Mouse (Mus musculus) kidney, postnatal 25 days (tissue): ENCODE data around the gene Efnb2.
A peak's percentile ranks its signal among the peaks of the same experiment; 100 is the strongest.

Experiments
- DNase-seq, 2 experiments: peaks; one replicate each; pipeline ENCODE4 v3.0.0; 2021; ENCODE audit warnings: mixed read lengths in 2 of 2

Gene Efnb2

GRCm38 (mm10) chr8:8611928-8612327 lies 49.1 kb downstream of the Efnb2 start:
- no peak for DNase-seq

DNA sequence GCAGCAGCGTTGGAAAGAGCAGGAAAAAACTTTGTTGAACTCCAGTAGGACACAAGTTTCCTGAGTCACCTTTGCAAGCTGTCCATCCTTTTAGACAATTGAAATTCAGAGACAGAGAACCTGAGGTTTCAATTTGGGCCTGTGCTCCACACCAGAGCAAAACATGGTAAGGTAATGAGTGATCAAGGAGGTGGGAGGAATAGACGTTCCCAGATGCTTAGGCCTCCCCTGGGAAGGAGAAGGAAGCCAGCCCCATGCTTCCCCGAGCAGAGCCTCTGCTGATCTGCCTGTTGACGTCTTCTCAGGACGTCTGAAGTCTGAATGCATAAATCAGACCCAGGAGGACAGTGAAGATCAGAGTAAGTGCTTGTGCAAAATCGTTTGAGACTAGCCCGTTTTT lies 51.3 kb downstream of the Efnb2 start:
- DNase-seq = no peak

DNA sequence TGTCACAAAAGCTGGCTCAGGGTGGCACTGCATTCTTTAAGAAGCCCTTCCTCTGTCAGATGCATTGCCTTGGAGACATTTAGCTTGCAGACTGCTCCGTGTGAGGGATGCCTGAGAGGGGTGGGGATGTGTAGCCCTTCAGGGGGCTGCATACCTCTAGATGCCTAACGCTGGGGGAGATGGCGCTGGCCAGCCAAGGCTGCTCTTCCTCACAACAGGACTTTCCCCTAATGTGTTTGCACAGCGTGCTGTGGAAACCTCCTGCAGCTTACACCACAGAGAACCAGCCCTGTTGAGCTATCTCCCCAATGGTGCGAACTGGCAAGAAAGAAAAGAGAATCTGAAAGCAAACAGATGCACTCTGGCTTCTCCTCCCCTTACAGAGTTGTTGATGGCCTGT lies 51.9 kb downstream of the Efnb2 start:
- DNase-seq = no peak

- DNase-seq = no peak
These were observed 55.4 kb downstream of the Efnb2 start for GRCm38 (mm10) chr8:8605621-8606020.

GRCm38 (mm10) chr8:8603875-8604274 lies 57.2 kb downstream of the Efnb2 start:
- no peak for DNase-seq

GRCm38 (mm10) chr8:8602616-8603461 lies 58.2 kb downstream of the Efnb2 start:
- DNase-seq = peak; percentile 9 to 67

GRCm38 (mm10) chr8:8599931-8600330 lies 61.1 kb downstream of the Efnb2 start:
- no peak for DNase-seq

DNA sequence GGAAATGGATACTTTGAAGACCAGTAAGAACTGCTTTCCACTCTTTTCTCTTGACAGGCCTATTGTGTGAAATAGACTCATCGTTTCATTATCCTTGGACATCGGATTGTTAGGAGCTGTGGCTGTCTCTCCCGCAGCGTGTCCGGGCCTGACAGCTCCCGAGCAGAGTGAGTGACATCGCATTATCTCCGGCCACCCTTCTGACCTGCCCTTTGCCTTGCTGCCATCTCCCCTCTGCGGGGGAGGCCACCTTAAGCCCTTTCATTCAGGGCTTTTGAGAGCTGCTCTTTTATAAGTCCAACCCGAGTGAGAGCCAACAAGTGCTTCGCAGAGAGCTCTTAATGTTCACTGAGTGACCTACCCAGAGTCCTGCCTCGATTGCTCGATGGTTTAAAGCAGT lies 63.6 kb downstream of the Efnb2 start:
- DNase-seq = no peak

GRCm38 (mm10) chr8:8595831-8596611 lies 65.0 kb downstream of the Efnb2 start:
- DNase-seq = no peak

DNA sequence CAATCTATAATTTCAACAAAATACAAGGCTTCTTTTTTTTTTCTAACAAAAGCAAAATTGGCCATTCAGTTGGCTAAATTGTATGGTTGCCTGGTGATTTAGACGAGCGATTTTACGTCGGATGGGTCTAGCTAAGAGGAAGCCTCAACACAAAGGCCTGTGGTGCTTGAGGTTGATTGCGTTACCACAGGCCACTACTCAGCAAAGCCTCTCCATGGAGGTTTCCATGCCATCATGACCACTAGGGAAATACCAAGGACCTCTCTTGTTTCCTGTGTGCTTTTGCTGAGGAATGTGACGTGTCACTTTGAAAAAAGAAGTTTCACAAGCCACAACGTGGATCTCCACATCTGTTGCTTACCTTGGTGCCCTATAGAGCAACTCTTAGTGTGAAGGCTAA lies 67.2 kb downstream of the Efnb2 start:
- no peak for DNase-seq

DNA sequence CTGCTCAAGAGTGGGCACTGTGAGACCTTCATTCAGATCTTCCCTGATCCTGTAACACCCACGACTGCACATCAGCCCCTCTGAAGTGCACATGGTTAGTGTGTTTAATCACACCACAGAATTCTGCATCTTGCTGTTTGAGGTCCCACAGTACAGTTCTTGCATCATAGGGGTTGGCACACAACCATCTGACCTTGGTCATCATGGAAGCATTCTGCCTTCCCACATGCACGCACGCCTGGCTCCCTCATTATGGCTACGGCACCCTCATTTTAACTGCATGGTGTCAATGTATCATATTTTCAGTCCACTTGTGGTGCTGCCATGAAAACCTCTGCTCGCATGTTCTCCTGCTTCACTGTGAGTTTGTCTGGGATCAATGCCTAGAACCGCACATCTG lies 67.7 kb downstream of the Efnb2 start:
- DNase-seq = no peak

DNA sequence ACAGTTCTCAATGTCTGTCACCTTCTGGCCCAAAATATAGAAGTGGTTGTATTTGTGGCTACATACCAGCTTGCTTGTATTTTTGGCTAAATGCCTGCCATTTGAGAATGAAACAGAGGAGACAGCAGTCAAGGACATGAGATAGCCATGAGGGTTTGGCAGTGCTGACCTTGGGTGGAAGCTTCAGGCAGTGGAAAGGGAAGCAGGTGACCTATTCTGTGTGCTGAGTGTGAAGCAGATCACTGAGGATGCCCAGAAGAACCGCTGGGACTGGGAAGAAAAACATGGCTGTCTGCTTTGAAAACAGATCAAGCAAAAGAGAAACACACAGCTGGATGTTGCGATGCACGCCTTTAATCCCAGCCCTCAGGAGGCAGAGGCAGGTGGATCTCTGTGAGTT lies 68.7 kb downstream of the Efnb2 start:
- DNase-seq = no peak

DNA sequence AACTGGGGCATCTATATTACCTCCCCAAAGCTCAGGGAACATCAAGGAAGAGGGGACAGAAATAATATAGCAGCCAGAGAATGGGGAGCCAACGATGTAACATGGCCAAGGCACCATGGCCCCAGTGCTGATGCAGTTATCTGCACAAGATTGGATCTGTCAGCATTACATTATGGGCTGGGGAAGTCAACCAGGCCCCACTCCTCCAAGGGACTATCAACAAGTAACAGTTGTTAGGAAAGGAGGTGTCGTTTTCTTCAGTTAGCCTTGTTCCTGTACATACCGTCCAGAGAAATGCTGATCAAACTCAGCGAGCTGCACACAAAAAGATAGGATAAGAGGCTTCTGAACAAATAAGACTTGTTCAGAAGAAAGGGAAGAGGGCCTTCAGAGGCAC lies 77.1 kb downstream of the Efnb2 start:
- no peak for DNase-seq

DNA sequence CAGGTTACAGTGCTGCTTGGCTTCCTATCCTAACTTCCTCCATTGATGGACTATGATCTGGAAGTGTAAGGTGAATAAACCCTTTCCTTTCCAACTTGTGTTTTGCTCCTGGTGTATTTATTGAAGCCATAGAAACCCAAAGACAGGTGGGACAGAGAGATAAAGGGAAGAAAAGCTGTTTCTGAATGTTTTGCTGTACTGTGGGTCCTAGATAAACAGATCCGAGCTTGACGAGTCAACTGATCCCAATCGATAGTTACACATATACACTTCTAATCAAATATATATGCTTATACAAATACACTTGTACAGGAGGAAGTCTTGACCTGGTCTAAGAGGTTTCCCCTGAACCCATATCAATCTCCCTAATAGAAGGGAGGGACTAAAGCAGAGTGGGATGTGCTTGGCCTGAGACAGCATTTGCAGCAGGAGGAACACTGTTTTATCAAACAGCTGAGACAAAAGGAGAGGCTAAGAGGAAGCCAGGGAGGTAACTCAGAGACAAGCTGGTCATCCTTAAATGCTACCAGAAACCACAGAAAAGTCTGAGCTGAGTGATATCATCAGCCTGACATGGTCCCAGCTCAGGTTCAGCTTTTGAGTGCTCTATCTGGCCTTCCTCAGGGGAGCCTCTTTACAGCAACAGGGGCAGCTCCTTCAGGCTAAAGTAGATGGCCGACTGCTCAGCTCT lies 77.6 kb downstream of the Efnb2 start:
- DNase-seq = no peak

GRCm38 (mm10) chr8:8577770-8578303 lies 83.2 kb downstream of the Efnb2 start:
- no peak for DNase-seq

DNA sequence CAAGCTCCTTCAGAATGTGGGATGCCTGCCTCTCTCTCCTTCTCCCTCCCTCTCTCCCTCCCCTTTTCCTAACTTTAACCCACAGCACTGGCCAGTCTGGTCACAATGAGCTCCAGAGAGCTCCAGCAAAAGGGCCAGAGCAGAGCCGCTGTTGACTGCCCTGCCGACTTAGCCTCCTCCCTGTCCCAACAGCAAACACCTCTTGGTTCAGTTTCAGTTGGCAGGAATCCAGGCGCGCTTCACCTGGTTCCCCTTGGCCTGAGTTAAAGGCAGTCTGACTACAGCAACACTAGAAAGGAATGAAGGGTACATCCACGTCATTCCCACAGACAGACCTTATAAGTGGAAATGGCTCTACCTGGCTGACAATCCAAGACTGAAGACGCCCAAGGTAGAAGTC lies 84.2 kb downstream of the Efnb2 start:
- peak; percentile 23 to 52 for DNase-seq

DNA sequence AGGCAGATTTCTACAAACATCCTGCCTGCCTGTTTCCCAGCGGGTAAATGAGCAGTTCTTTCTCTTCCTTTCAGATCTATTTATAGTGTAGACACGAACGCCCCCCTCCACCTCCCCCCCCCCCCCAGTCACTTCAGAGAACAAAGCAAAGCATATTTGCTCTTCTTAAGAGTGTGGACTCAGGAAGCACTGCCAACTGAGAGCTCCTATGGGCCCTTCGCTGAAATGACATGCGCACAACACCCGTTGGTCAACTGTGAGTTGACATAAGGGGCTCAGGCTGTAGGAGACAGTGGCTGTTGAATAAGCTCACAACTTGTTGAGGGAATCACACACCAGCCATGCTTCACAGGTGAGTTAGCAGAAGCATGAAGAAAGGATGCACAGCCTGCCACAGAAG lies 84.8 kb downstream of the Efnb2 start:
- no peak for DNase-seq

GRCm38 (mm10) chr8:8574521-8575499 lies 86.2 kb downstream of the Efnb2 start:
- no peak for DNase-seq

DNA sequence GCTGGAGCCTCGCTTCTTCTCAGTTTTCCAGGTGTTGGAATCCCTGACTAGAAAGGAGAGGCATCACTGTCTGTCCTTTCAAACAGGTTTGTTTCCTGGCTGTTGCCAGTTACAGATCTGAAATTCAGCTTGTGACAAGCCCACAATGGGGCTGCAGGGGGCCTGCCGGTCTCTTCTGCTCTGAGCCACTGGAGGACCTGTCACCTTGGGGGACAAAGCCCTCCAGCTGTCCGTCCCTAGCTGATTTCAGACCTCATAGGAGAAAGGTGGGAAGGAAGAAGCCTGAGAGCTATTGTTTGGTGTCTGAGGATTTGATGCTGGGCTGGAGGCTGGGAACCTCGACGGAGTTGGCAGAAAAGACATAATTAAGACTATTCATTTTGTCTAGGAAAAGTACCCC lies 88.8 kb downstream of the Efnb2 start:
- no peak for DNase-seq

- no peak for DNase-seq
These were observed 89.3 kb downstream of the Efnb2 start for GRCm38 (mm10) chr8:8571625-8572215.

DNA sequence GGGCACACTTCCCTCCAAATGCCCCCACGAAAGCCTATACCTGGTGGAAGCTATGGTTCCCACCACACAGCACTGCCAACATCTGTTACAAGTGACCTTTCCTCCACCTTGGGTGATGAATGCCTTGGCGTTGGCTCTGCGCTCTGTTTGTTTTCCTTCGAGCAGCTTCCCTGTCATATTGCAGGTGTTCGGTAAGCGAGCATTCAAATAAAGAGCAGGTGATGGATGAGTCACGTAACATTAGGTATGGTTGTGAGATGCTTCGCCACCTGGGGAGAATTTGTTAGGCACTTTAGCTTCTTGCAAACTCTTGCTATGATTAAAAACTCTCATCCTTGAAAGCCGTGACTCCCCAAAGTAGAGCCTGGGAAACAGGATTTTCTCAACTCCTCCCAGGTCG lies 91.8 kb downstream of the Efnb2 start:
- no peak for DNase-seq
